Mouse (Mus musculus) liver, embryonic 11.5 days (tissue): ENCODE measurements around the gene 4632433K11Rik. TPM values are rescaled to one million over a fixed set of nuclear protein-coding genes. Genes with fewer than 3 reads are reported as not detected.

Experiments used
- ATAC-seq: fragments of 200-750 bp; cut with Nextera tagmentation; replicated peaks from 2 replicates; pipeline ENCODE4 v1.8.0; 2017; ENCODE audit warnings: moderate number of reproducible peaks, mild to moderate bottlenecking, moderate TSS enrichment, moderate library complexity; ENCODE audit not compliant: low FRiP score
- DNase-seq: peaks from one replicate; pipeline ENCODE4 v3.0.0-alpha.2; 2017; ENCODE audit warnings: low spot score
- H3K27ac ChIP-seq: fragments of 300-500 bp; sonication (generic); 2 replicates; pipeline ENCODE4 v1.5.1; 2014; ENCODE audit warnings: mild to moderate bottlenecking, low read depth, low read length, control low read depth
- H3K27me3 ChIP-seq: fragments of 300-500 bp; sonication (generic); replicated peaks from 2 replicates; pipeline ENCODE4 v1.6.1; 2014; ENCODE audit warnings: low read length, mixed read lengths; ENCODE audit not compliant: control insufficient read depth, insufficient read depth
- H3K36me3 ChIP-seq: fragments of 300-500 bp; sonication (generic); 2 replicates; pipeline ENCODE4 v1.6.1; 2014; ENCODE audit warnings: mild to moderate bottlenecking, low read length, moderate library complexity, mixed read lengths; ENCODE audit not compliant: control insufficient read depth, insufficient read depth
- H3K4me1 ChIP-seq: fragments of 300-500 bp; sonication (generic); replicated peaks from 2 replicates; pipeline ENCODE4 v1.6.1; 2014; ENCODE audit warnings: low read length, mixed read lengths; ENCODE audit not compliant: control insufficient read depth, insufficient read depth
- H3K4me2 ChIP-seq: fragments of 300-500 bp; sonication (generic); 2 replicates; pipeline ENCODE4 v1.6.1; 2014; ENCODE audit warnings: mild to moderate bottlenecking, control low read depth, moderate library complexity
- H3K4me3 ChIP-seq: fragments of 300-500 bp; sonication (generic); 2 replicates; pipeline ENCODE4 v1.5.1; 2014; ENCODE audit warnings: low read depth, low read length, control low read depth
- H3K9ac ChIP-seq: fragments of 300-500 bp; sonication (generic); 2 replicates; pipeline ENCODE4 v1.6.1; 2014; ENCODE audit warnings: low read depth, low read length, control low read depth
- H3K9me3 ChIP-seq: fragments of 300-500 bp; sonication (generic); 2 replicates; pipeline ENCODE4 v1.6.1; 2016; ENCODE audit warnings: low read length, inconsistent platforms, mixed read lengths; ENCODE audit not compliant: control insufficient read depth
- WGBS: fragments of 180-500 bp; shearing (Covaris S2); extraction: QIAGEN DNeasy Blood & Tissue Kit; methylation state at CpG from one replicate; pipeline ENCODE4 v1.1.7; 2014; 5-methylcytosine and 5-hydroxymethylcytosine counted together
- polyA plus RNA-seq: library from polyadenylated mRNA; unstranded; fragments of >200 nt; fragmentation: Nextera tagmentation; extraction: Ambion mirVana; gene quantifications from 2 replicates; pipeline ENCODE4 v1.2.1, GENCODE M21; 2014

4632433K11Rik gene
- 0.22 TPM in 1 of 2 replicates, not detected in the other for polyA plus RNA-seq

GRCm38 (mm10) chr7:5033818-5034217, at the start of gene 4632433K11Rik:
TSS of gene 4632433K11Rik (plus strand) at chr7:5034118.
- ATAC-seq = no peak
- Histone ChIP-seq H3K4me3 (no peak within 1 kb of the TSS), H3K9ac (no peak within 1 kb of the TSS), H3K36me3 (peaks cover 60% of the 10 kb centered on the region), H3K27me3 (no peaks in the 10 kb centered on the region), H3K4me1 (peaks cover 6% of the 10 kb centered on the region), H3K9me3 (peaks cover 31% of the 10 kb centered on the region), H3K27ac (no peak within 1 kb of the TSS), H3K4me2 (no peak within 1 kb of the TSS)
- no peak for DNase-seq
- 83% methylated on average over 3 of the region's 3 CpGs for WGBS

GRCm38 (mm10) chr7:4988250-4988649, 45.7 kb upstream of the 4632433K11Rik start:
- Histone ChIP-seq H3K9me3 (no peaks in the 10 kb centered on the region), H3K4me2 (no peak overlapping the region), H3K4me3 (no peak overlapping the region), H3K9ac (no peak overlapping the region), H3K4me1 (no peaks in the 10 kb centered on the region), H3K27ac (no peak overlapping the region), H3K36me3 (peaks cover 4% of the 10 kb centered on the region; the same call in 1 of the 2 replicates), H3K27me3 (peaks cover 15% of the 10 kb centered on the region)
- no peak for ATAC-seq
- no peak for DNase-seq
- 47% methylated on average over 2 of the region's 2 CpGs for WGBS

GRCm38 (mm10) chr7:4993347-4993998, 40.4 kb upstream of the 4632433K11Rik start:
- Histone ChIP-seq H3K9me3 (no peaks in the 10 kb centered on the region), H3K36me3 (peaks cover 5% of the 10 kb centered on the region; the same call in 1 of the 2 replicates), H3K27ac (no peak overlapping the region), H3K9ac (no peak overlapping the region), H3K4me1 (peaks cover 5% of the 10 kb centered on the region; the same call in 1 of the 2 replicates), H3K27me3 (peaks cover 46% of the 10 kb centered on the region), H3K4me2 (no peak overlapping the region; the same call in 1 of the 2 replicates), H3K4me3 (no peak overlapping the region)
- DNase-seq (no peak), ATAC-seq (no peak)
- 33% methylated on average over 55 of the region's 55 CpGs for WGBS

- Histone ChIP-seq H3K27ac (no peak overlapping the region), H3K4me2 (peak overlapping the region; percentile 31)
- WGBS = 40% methylated on average over 59 of the region's 59 CpGs
These were observed 39.7 kb upstream of the 4632433K11Rik start for GRCm38 (mm10) chr7:4993999-4994788.

GRCm38 (mm10) chr7:4995268-4996002, 38.5 kb upstream of the 4632433K11Rik start:
- peaks cover 5% of the 10 kb centered on the region; the same call in 1 of the 2 replicates for H3K36me3 ChIP-seq
- H3K27ac ChIP-seq = no peak overlapping the region
- WGBS = 8% methylated on average over 19 of the region's 19 CpGs
- peak overlapping the region; percentile 57 for H3K4me3 ChIP-seq
- H3K4me1 ChIP-seq = peaks cover 5% of the 10 kb centered on the region; the same call in 1 of the 2 replicates
- H3K9me3 ChIP-seq = no peaks in the 10 kb centered on the region
- peaks cover 46% of the 10 kb centered on the region for H3K27me3 ChIP-seq
- peak overlapping the region; percentile 65 for H3K4me2 ChIP-seq
- H3K9ac ChIP-seq = peak overlapping the region; percentile 57
- DNase-seq (no peak), ATAC-seq (peak; percentile 22; the same call in 1 of the 2 replicates)

More at GRCm38 (mm10) chr7:4993999-4994788, 39.7 kb upstream of the 4632433K11Rik start:
- peaks cover 5% of the 10 kb centered on the region; the same call in 1 of the 2 replicates for H3K4me1 ChIP-seq
- ATAC-seq = no peak
- no peaks in the 10 kb centered on the region for H3K9me3 ChIP-seq
- H3K36me3 ChIP-seq = peaks cover 5% of the 10 kb centered on the region; the same call in 1 of the 2 replicates
- H3K27me3 ChIP-seq = peaks cover 46% of the 10 kb centered on the region
- no peak for DNase-seq
- no peak overlapping the region for H3K4me3 ChIP-seq
- no peak overlapping the region for H3K9ac ChIP-seq

- DNase-seq = peak; percentile 81
- peak within 1 kb of the TSS; percentile 57 for H3K4me3 ChIP-seq
- peaks cover 5% of the 10 kb centered on the region; the same call in 1 of the 2 replicates for H3K36me3 ChIP-seq
- ATAC-seq = peak; percentile 74
- H3K4me2 ChIP-seq = peak within 1 kb of the TSS; percentile 65
- peaks cover 46% of the 10 kb centered on the region for H3K27me3 ChIP-seq
- H3K9me3 ChIP-seq = no peaks in the 10 kb centered on the region
- peaks cover 5% of the 10 kb centered on the region; the same call in 1 of the 2 replicates for H3K4me1 ChIP-seq
- H3K27ac ChIP-seq = peak within 1 kb of the TSS; percentile 38; the same call in 1 of the 2 replicates
- peak within 1 kb of the TSS; percentile 57 for H3K9ac ChIP-seq
- 6% methylated on average over 22 of the region's 26 CpGs for WGBS
These were observed 37.7 kb upstream of the 4632433K11Rik start, which contains the start of gene Zfp579 for GRCm38 (mm10) chr7:4996003-4996895. TSS of gene Zfp579 (minus strand) at chr7:4996158.

GRCm38 (mm10) chr7:4996934-4997333, 37.0 kb upstream of the 4632433K11Rik start:
- Histone ChIP-seq H3K9ac (no peak overlapping the region), H3K4me3 (no peak overlapping the region), H3K27me3 (peaks cover 43% of the 10 kb centered on the region), H3K27ac (no peak overlapping the region), H3K36me3 (peaks cover 5% of the 10 kb centered on the region; the same call in 1 of the 2 replicates), H3K4me1 (peaks cover 5% of the 10 kb centered on the region; the same call in 1 of the 2 replicates), H3K9me3 (no peaks in the 10 kb centered on the region), H3K4me2 (peak overlapping the region; percentile 65)
- ATAC-seq (no peak), DNase-seq (no peak)
- WGBS = 63% methylated on average over 6 of the region's 8 CpGs
